Mouse (Mus musculus): ENCODE data around the gene Ptp4a2. TPM values are rescaled to one million over a fixed set of nuclear protein-coding genes. Genes with fewer than 3 reads are reported as not detected.
A peak's percentile ranks its signal among the peaks of the same experiment; 100 is the strongest.
"Not testable (repeated sequence)": the region's sequence is repeated elsewhere in the genome, so short reads cannot be mapped to it uniquely, and the experiment has no call there.

The Ptp4a2 gene
- total RNA-seq, 2 experiments from 2014 or later = 203 to 210 TPM

DNA sequence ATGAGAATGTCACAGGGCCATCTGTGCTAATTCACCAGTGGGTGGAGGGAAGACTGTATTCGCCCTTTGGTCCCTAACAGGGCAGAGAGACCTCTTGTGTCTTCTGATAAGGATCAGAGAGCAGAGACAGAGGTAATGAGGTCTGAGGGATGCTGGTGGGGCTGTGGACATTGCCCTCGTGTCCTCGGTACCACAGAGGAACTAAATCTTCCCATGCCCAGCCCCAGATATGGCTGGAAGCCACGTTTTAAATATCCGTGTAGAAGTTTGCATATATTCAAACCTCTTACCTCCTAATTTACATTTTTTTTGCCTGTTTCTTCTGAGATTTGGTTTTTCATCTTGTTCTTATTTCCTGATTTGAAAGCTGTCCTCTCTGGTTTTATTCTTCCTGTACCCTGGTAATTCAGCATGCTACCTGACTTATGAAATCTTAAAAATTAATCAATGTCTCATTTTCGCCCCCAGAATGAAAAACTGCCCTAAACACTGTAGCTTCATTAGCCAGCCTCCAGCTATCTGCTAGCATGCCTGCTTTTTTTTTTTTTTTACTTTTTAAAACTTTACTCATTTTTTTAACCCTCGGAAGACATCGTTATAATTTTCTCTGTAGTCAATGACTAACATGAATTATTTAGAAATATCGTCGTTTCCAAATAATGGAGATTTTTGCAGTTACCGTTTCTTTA, 67.1 kb downstream of the Ptp4a2 start:
- DNase-seq = no peak
- intact Hi-C loops (cut with DNase I) = loop anchor here (5.0 kb wide), 2 partner anchors 49 to 56 kb away; partner anchors contain the start of gene Spocd1

- intact Hi-C loops (cut with DNase I) = loop anchor here (5.0 kb wide), 2 partner anchors 49 to 56 kb away; partner anchors contain the start of gene Spocd1
- no peak for DNase-seq
These were observed 67.7 kb downstream of the Ptp4a2 start for GRCm38 (mm10) chr4:129878656-129879145.

- intact Hi-C loops (cut with DNase I) = loop anchor here (5.0 kb wide), 2 partner anchors 48 to 57 kb away; partner anchors contain the start of gene Spocd1
- no peak for DNase-seq
These were observed 68.3 kb downstream of the Ptp4a2 start for GRCm38 (mm10) chr4:129879206-129879780.

DNA sequence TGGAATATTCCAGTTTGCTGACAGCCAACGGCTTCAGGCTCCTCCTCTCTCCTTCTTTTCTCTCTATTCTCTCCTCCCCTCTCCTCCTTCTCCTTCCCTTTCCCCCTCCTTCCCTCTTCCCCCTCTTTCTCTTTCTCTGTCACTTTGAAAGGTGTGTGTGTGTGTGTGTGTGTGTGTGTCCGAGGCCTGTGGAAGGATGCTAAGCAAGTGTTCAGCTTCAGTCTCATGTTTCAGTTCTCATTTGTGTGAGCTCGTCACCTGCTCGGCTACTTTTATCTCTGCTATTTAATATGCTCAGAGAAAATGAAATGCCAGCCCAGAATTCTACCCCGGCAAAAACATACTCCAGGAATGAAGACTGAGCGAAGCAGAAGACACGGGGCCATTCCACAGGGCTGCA, 69.6 kb downstream of the Ptp4a2 start:
- intact Hi-C loops (cut with DNase I) = no loop called here
- DNase-seq = no peak

GRCm38 (mm10) chr4:129881661-129882060, 70.6 kb downstream of the Ptp4a2 start:
- intact Hi-C loops (cut with DNase I) = no loop called here
- DNase-seq = no peak

- DNase-seq = peak; percentile 51 to 52
- intact Hi-C loops (cut with DNase I) = no loop called here
These were observed 71.7 kb downstream of the Ptp4a2 start for GRCm38 (mm10) chr4:129882555-129883293.

DNA sequence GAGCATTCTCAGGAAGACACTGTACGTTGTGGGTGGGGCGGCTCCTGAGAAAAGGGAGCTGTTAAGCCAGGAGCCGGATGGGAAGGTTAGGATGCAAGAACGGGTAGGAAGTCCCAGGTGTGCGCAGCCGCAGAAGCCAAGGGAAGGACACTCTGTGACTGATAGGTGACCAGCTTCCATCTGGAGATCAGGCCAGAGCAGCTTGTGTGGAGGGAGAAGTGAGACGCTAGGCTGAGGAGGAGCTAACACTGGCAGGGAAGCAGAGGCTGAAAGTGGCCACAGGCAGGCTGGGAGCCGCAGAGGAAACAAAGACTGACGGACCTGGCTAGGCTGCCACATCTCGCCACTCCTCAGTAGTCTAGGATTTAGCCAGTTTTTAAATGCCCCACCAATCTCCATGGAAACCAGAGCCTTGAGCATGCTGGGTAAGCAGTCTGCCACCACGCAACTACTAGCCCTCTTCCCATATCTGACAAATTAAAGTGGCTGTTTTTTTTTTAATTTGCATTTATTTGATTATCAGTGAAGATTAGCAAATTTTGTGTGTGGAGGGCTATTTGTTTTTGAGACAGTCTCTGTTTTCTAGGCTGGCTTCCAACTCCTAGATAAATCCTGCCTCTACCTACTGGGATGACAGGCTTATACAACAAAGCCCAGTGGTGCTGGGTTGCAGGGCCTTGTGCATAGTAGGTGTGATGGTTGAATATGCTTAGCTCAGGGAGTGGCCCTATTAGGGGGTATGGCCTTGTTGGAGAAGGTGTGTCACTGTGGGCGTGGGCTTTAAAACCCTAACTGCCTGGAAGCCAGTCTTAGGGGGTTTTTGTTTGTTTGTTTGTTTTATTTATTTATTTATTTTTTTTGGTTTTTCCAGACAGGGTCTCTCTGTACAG, 73.3 kb downstream of the Ptp4a2 start:
- peak; percentile 28 to 30 for DNase-seq

GRCm38 (mm10) chr4:129889661-129890060, 78.6 kb downstream of the Ptp4a2 start:
- DNase-seq = no peak
- intact Hi-C loops (cut with DNase I) = no loop called here

More for the DNA sequence above, 73.3 kb downstream of the Ptp4a2 start:
- intact Hi-C loops (cut with DNase I) = no loop called here

GRCm38 (mm10) chr4:129890094-129890493, 79.1 kb downstream of the Ptp4a2 start:
- no peak for DNase-seq

DNA sequence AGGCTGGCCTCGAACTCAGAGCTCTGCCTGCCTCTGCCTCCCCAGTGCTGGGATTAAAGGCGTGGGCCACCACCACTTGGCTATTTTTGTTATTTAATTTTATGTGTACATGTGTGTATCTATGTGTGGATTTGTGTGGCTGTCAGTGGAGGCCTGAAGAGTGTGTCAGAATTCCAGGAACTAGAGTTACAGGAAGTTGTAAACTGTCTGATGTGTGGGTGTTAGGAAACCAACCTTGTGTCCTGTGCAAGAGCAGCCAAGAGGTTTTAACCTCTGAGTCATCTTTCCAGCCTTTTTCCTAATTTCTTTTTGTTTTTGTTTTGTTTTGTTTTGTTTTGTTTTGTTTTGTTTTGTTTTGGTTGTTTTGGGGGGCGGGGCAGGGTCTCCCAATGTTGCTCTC, 83.8 kb downstream of the Ptp4a2 start:
- intact Hi-C loops (cut with DNase I) = no loop called here

More at GRCm38 (mm10) chr4:129890094-129890493, 79.1 kb downstream of the Ptp4a2 start:
- intact Hi-C loops (cut with DNase I) = no loop called here

GRCm38 (mm10) chr4:129898815-129899214, 87.8 kb downstream of the Ptp4a2 start:
- intact Hi-C loops (cut with DNase I) = not testable (repeated sequence)

More for the DNA sequence above, 83.8 kb downstream of the Ptp4a2 start:
- DNase-seq = no peak

More at GRCm38 (mm10) chr4:129898815-129899214, 87.8 kb downstream of the Ptp4a2 start:
- DNase-seq = not testable (repeated sequence)

Small RNA genes lying within 50 kb of the gene (microRNA-seq; reads per million reads assigned to microRNA genes)
- gene Gm28017 (ENCODE audit: borderline number of aligned reads in 2 of 2) = 0 reads per million in 2 experiments

Other genes starting within 250 kb of the Ptp4a2 start
- gene Lck, start 237.6 kb upstream of the Ptp4a2 start, total RNA-seq (2021) = 1 to 10 TPM in 1 of 2 experiments, under 1 TPM in 1; 0.72 to 1.5 TPM
- gene Fam167b, start 232.7 kb upstream of the Ptp4a2 start, total RNA-seq (2021) = under 1 TPM; 0.46 to 1.00 TPM
- gene Eif3i, start 210.6 kb upstream of the Ptp4a2 start, total RNA-seq (2021) = 100 to 1,000 TPM; 125 to 129 TPM
- gene Tmem234, start 210.6 kb upstream of the Ptp4a2 start, total RNA-seq (2021) = 10 to 100 TPM; 42.7 to 43.6 TPM
- gene Dcdc2b, start 197.0 kb upstream of the Ptp4a2 start, total RNA-seq (2021) = under 1 TPM; 0.44 to 0.95 TPM
- 10 to 100 TPM; 14.4 to 18.7 TPM for gene Iqcc, start 192.1 kb upstream of the Ptp4a2 start, total RNA-seq (2021)
- gene Ccdc28b, start 187.3 kb upstream of the Ptp4a2 start, total RNA-seq (2021) = 10 to 100 TPM; 21.1 to 26.9 TPM
- gene Txlna, start 170.2 kb upstream of the Ptp4a2 start, total RNA-seq (2021) = 10 to 100 TPM; 23.9 to 32.0 TPM
- gene Kpna6, start 138.5 kb upstream of the Ptp4a2 start, total RNA-seq (2021) = 10 to 100 TPM; 63.3 to 73.1 TPM
- 1 to 10 TPM; 4.1 to 4.7 TPM for gene Tmem39b, start 114.4 kb upstream of the Ptp4a2 start, total RNA-seq (2021)
- 10 to 100 TPM; 35.4 to 44.2 TPM for gene Khdrbs1, start 68.9 kb upstream of the Ptp4a2 start, total RNA-seq (2021)
- not detected for gene Spocd1, start 118.0 kb downstream of the Ptp4a2 start, total RNA-seq (2021)
- 1 to 10 TPM; 2.1 to 2.6 TPM for gene Adgrb2, start 173.7 kb downstream of the Ptp4a2 start, total RNA-seq (2021)
- gene Col16a1, start 236.6 kb downstream of the Ptp4a2 start, total RNA-seq (2021) = 1 to 10 TPM; 7.4 to 8.5 TPM